Mouse (Mus musculus) liver, embryonic 15.5 days (tissue): Measurements from ENCODE around the gene Telo2. TPM values are rescaled to one million over a fixed set of nuclear protein-coding genes. Genes with fewer than 3 reads are reported as not detected.

Experiments
- polyA plus RNA-seq: library from polyadenylated mRNA; unstranded; fragments of >200 nt; fragmentation: Nextera tagmentation; extraction: Ambion mirVana; gene quantifications from 2 replicates; pipeline ENCODE4 v1.2.1, GENCODE M21; 2015

Telo2 gene
- polyA plus RNA-seq, 1 experiment from 2014 or later, result 14.3 TPM

Other genes with a start within 250 kb of the Telo2 start
- 9.6 and 11.5 TPM in 2 replicates for gene Igfals, start 250.0 kb downstream of the Telo2 start, polyA plus RNA-seq
- 68.1 and 73.5 TPM in 2 replicates for gene Nubp2, start 229.6 kb downstream of the Telo2 start, polyA plus RNA-seq
- gene Spsb3, start 229.3 kb downstream of the Telo2 start, polyA plus RNA-seq, result 45.2 and 48.4 TPM in 2 replicates
- gene Eme2, start 220.9 kb downstream of the Telo2 start, polyA plus RNA-seq, result 11.5 and 13.0 TPM in 2 replicates
- gene Mrps34, start 220.9 kb downstream of the Telo2 start, polyA plus RNA-seq, result 52.3 and 52.8 TPM in 2 replicates
- 53.4 and 60.1 TPM in 2 replicates for gene Nme3, start 219.5 kb downstream of the Telo2 start, polyA plus RNA-seq
- 8.3 and 10.0 TPM in 2 replicates for gene Mapk8ip3, start 179.0 kb downstream of the Telo2 start, polyA plus RNA-seq
- 60.0 and 62.4 TPM in 2 replicates for gene Jpt2, start 155.3 kb downstream of the Telo2 start, polyA plus RNA-seq
- 2.9 and 4.3 TPM in 2 replicates for gene Cramp1l, start 100.2 kb downstream of the Telo2 start, polyA plus RNA-seq
- gene Ift140, start 99.9 kb downstream of the Telo2 start, polyA plus RNA-seq, result 139 and 156 TPM in 2 replicates
- 5.6 and 6.5 TPM in 2 replicates for gene Tmem204, start 32.4 kb downstream of the Telo2 start, polyA plus RNA-seq
- gene Ptx4, start 4.8 kb upstream of the Telo2 start, polyA plus RNA-seq, result 0.06 and 0.10 TPM in 2 replicates
- 10.7 TPM in 2 replicates for gene Clcn7, start 17.4 kb upstream of the Telo2 start, polyA plus RNA-seq
- gene Ccdc154, start 46.5 kb upstream of the Telo2 start, polyA plus RNA-seq, result not detected in 2 replicates
- not detected in 2 replicates for gene Gm38655, start 59.5 kb upstream of the Telo2 start, polyA plus RNA-seq
- 16.6 and 16.7 TPM in 2 replicates for gene BC003965, start 68.6 kb upstream of the Telo2 start, polyA plus RNA-seq
- gene Unkl, start 72.4 kb upstream of the Telo2 start, polyA plus RNA-seq, result 8.8 and 9.6 TPM in 2 replicates
- 19.5 and 21.6 TPM in 2 replicates for gene Gnptg, start 124.2 kb upstream of the Telo2 start, polyA plus RNA-seq
- gene Tsr3, start 124.2 kb upstream of the Telo2 start, polyA plus RNA-seq, result 18.9 and 19.1 TPM in 2 replicates
- gene Baiap3, start 140.4 kb upstream of the Telo2 start, polyA plus RNA-seq, result 0.30 and 0.58 TPM in 2 replicates
- 214 and 242 TPM in 2 replicates for gene Ube2i, start 158.7 kb upstream of the Telo2 start, polyA plus RNA-seq
- 3.8 TPM in 2 replicates for gene Prss34, start 182.4 kb upstream of the Telo2 start, polyA plus RNA-seq
- gene Prss28, start 192.7 kb upstream of the Telo2 start, polyA plus RNA-seq, result not detected in 2 replicates
- gene Prss29, start 202.7 kb upstream of the Telo2 start, polyA plus RNA-seq, result not detected in 2 replicates
- gene Tpsab1, start 229.6 kb upstream of the Telo2 start, polyA plus RNA-seq, result not detected in 2 replicates